Mouse (Mus musculus) cortical plate, adult 2 months (tissue): Measurements from ENCODE around the gene Fgd3. TPM values are rescaled to one million over a fixed set of nuclear protein-coding genes. Genes with fewer than 3 reads are reported as not detected.

Experiments used
- H3K27ac ChIP-seq: fragments of 200-500 bp; 2 replicates; pipeline ENCODE4 v1.5.1; 2012; ENCODE audit warnings: low read length, control low read depth, inconsistent platforms; ENCODE audit not compliant: insufficient read depth
- H3K4me1 ChIP-seq: fragments of 200-500 bp; 2 replicates; pipeline ENCODE4 v1.6.1; 2011; ENCODE audit warnings: low read length; ENCODE audit not compliant: control insufficient read depth, insufficient read depth
- H3K4me3 ChIP-seq: fragments of 200-500 bp; 2 replicates; pipeline ENCODE4 v1.5.1; 2011; ENCODE audit warnings: mild to moderate bottlenecking, low read length, control low read depth; ENCODE audit not compliant: insufficient read depth
- CTCF ChIP-seq: fragments of 200-500 bp; IDR thresholded peaks from 2 replicates; pipeline ENCODE4 v1.5.1; 2011; ENCODE audit warnings: mild to moderate bottlenecking, control low read depth, low read length; ENCODE audit not compliant: insufficient read depth; ENCODE audit errors: extremely low read depth
- POLR2A ChIP-seq: fragments of 200-500 bp; IDR thresholded peaks from 2 replicates; pipeline ENCODE4 v1.6.1; 2011; ENCODE audit warnings: mild to moderate bottlenecking, low read length, control low read depth; ENCODE audit not compliant: insufficient read depth; ENCODE audit errors: extremely low read depth
- polyA plus RNA-seq: library from polyadenylated mRNA; depleted of rRNA; stranded (reverse); fragments of >200 nt; gene quantifications from 2 replicates; pipeline ENCODE4 v1.2.3, GENCODE M21; 2012; rRNA removed

Gene Fgd3
- polyA plus RNA-seq, 1 experiment = 6.2 TPM

- H3K27ac ChIP-seq = peak overlapping the region; percentile 9; the same call in 1 of the 2 replicates
- H3K4me3 ChIP-seq = no peak overlapping the region
Measured at GRCm38 (mm10) chr13:49213531-49213932, 106.6 kb downstream of the Fgd3 start.

DNA sequence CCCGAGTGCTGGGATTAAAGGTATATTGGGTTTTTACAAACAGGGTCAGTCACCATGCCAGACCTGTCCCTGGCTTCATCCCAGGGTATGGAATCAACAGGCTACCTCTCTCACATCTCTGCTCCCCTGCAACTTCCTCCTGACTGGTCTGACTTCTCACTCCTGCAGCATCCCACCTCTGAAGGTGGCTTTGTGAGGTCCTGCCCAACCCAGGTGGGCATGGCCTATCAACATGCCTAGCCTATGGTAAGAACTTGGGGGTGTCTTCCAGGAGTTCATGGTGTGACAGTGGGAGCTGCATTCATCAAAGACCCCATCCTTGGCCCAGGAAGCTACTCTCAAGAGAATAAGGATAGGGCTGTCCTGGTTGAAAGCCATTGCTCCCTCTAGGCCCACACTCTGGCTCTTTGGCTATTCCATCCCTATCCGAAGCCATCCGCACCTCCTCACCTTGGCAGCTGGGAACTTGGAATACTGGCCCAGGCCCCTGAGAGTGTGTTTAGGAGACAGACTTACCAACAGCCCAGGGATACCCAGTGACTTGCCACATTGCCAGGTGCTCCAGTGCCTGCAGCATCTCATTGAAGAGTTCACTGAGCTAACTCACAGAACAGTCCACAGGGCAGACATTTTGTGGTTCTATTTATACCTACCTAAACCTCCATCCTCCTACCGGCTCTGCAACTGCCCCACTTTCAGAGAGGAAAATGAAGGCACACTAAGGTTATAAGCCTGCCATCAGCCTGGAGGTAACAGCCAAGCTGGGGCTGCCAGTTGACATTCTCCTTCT is 107.2 kb downstream of the Fgd3 start:
- H3K27ac ChIP-seq = no peak overlapping the region; the same call in 1 of the 2 replicates
- no peak overlapping the region for H3K4me3 ChIP-seq
- no peak for TF ChIP-seq POLR2A
- 0 out of 2 replicates have a peak, but pooled peaks cover 2% of the 10 kb centered on the region for H3K4me1 ChIP-seq

More at GRCm38 (mm10) chr13:49213531-49213932, 106.6 kb downstream of the Fgd3 start:
- no peak for TF ChIP-seq CTCF
- no peak for TF ChIP-seq POLR2A
- H3K4me1 ChIP-seq = 0 out of 2 replicates have a peak, but pooled peaks cover 2% of the 10 kb centered on the region

Other genes starting within 250 kb of the Fgd3 start
- 62.4 and 65.4 TPM in 2 replicates for gene Wnk2, start 172.3 kb downstream of the Fgd3 start, polyA plus RNA-seq
- gene Ninj1, start 132.8 kb downstream of the Fgd3 start, polyA plus RNA-seq = 50.2 and 55.1 TPM in 2 replicates
- gene Card19, start 104.3 kb downstream of the Fgd3 start, polyA plus RNA-seq = 32.0 and 36.5 TPM in 2 replicates
- 3.2 and 3.4 TPM in 2 replicates for gene Susd3, start 71.6 kb downstream of the Fgd3 start, polyA plus RNA-seq
- gene Bicd2, start 21.3 kb upstream of the Fgd3 start, polyA plus RNA-seq = 49.5 and 52.0 TPM in 2 replicates
- 11.2 and 12.3 TPM in 2 replicates for gene Ippk, start 100.9 kb upstream of the Fgd3 start, polyA plus RNA-seq
- 0.38 and 0.40 TPM in 2 replicates for gene Tes3-ps, start 173.0 kb upstream of the Fgd3 start, polyA plus RNA-seq
- 3.5 and 3.8 TPM in 2 replicates for gene Ecm2, start 184.5 kb upstream of the Fgd3 start, polyA plus RNA-seq
- gene Aspn, start 224.1 kb upstream of the Fgd3 start, polyA plus RNA-seq = 1.2 TPM in 2 replicates